9 mouse cellular contexts compared by ENCODE assay signal in the genomic region with DNA sequence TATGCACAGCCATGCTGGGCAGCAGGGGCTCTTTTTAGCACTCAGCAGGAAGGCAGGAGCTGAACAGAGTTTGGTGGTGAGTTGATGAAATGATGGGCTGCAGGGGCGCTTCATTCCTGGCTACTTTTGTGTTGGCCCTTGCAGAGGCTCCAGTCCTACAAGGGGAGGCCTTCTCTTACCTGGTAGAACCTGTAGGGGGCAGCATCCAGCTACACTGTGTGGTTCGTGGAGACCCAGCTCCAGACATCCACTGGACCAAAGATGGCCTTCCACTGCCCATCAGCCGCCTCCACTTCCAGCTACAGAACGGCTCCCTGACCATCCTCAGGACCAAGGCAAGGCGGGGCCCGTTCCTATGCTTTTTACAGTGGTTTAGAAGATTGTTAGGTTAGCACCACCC. TPM values are rescaled to one million over a fixed set of nuclear protein-coding genes. Genes with fewer than 3 reads are reported as not detected.
A peak's percentile ranks its signal among the peaks of the same experiment; 100 is the strongest.
DNase-seq lines count a peak whose midpoint lies in the region; ATAC-seq and TF ChIP-seq lines count a peak whose summit lies in the region.
"Had no signal": no experiment of that assay in that cellular context is flagged by ENCODE, and none has a peak within 500 bp of the region (broad histone marks: within the 10 kb centered on the region; RNA-seq: fewer than 3 reads in every experiment).

No protein-coding gene starts in this region.

- no peak overlapping the region for H3K9ac ChIP-seq in midbrain, embryonic 13.5 days (replicated peaks)
- H3K9ac ChIP-seq in liver, adult 2 months (ENCODE audit: low read depth, low read length) = no peak overlapping the region
- H3K9ac ChIP-seq: heart, embryonic 13.5 days had no signal

- no peak for TF ChIP-seq POLR2A in cerebellum, adult 2 months (IDR thresholded peaks at IDR 0.05; ENCODE audit: borderline replicate concordance, insufficient read depth, low read length)
- TF ChIP-seq POLR2A in liver, adult 2 months (IDR thresholded peaks at IDR 0.05; ENCODE audit: extremely low read depth, insufficient read depth, low read length) = no peak

- H3K4me2 ChIP-seq in midbrain, embryonic 13.5 days (replicated peaks) = no peak overlapping the region
- H3K4me2 ChIP-seq: heart, embryonic 13.5 days had no signal

- TF ChIP-seq CTCF in cerebellum, adult 2 months (IDR thresholded peaks at IDR 0.05; ENCODE audit: borderline replicate concordance, insufficient read depth, low read depth, low read length) = peak; percentile 55
- peak; percentile 90 for TF ChIP-seq CTCF in liver, adult 2 months (IDR thresholded peaks at IDR 0.05; ENCODE audit: low read depth, low read length)

- no peak for ATAC-seq in midbrain, embryonic 13.5 days

- no peaks in the 10 kb centered on the region for H3K36me3 ChIP-seq in midbrain, embryonic 10.5 days
- no peaks in the 10 kb centered on the region for H3K36me3 ChIP-seq in midbrain, embryonic 13.5 days
- H3K36me3 ChIP-seq in liver, adult 2 months (ENCODE audit: control insufficient read depth, insufficient read depth, low read length) = no peaks in the 10 kb centered on the region
- H3K36me3 ChIP-seq: heart, embryonic 13.5 days had no signal

- no peak overlapping the region for H3K4me3 ChIP-seq in cerebellum, adult 2 months (replicated peaks; ENCODE audit: insufficient read depth, low read depth, low read length)
- H3K4me3 ChIP-seq in midbrain, embryonic 10.5 days = no peak overlapping the region
- H3K4me3 ChIP-seq in midbrain, embryonic 13.5 days (replicated peaks) = no peak overlapping the region
- H3K4me3 ChIP-seq in liver, adult 2 months (ENCODE audit: insufficient read depth, low read depth, low read length) = no peak overlapping the region
- H3K4me3 ChIP-seq: heart, embryonic 13.5 days had no signal

- WGBS in cerebellum, adult 2 months = 44% methylated on average over 6 of the region's 6 CpGs
- 44% methylated on average over 6 of the region's 6 CpGs for WGBS in midbrain, embryonic 10.5 days
- 35% methylated on average over 6 of the region's 6 CpGs for WGBS in midbrain, embryonic 13.5 days
- WGBS in liver, adult 2 months = 36% methylated on average over 6 of the region's 6 CpGs

- DNase-seq in cerebellum, adult 2 months = peak; percentile 18 to 26
- no peak for DNase-seq in cerebellum, adult 11-12 months
- peak; percentile 59 for DNase-seq in midbrain, embryonic 10.5 days (ENCODE audit: low spot score)
- DNase-seq in adrenal gland, adult 2 months = peak; percentile 62
- peak; percentile 52 for DNase-seq in forelimb bud, embryonic 11.5 days (ENCODE audit: low read depth, low spot score)
- peak; percentile 45 for DNase-seq in liver, adult 2 months (ENCODE audit: extremely low read depth, low read depth, low spot score)
- peak; percentile 86 for DNase-seq in retina, embryonic 14.5 days (ENCODE audit: low spot score)

- H3K27ac ChIP-seq in cerebellum, adult 2 months (ENCODE audit: insufficient read depth, low read length) = no peak overlapping the region
- no peak overlapping the region for H3K27ac ChIP-seq in midbrain, embryonic 10.5 days (replicated peaks)
- H3K27ac ChIP-seq in midbrain, embryonic 13.5 days = no peak overlapping the region
- H3K27ac ChIP-seq in liver, adult 2 months (replicated peaks; ENCODE audit: insufficient read depth, low read depth, low read length) = no peak overlapping the region
- H3K27ac ChIP-seq: heart, embryonic 13.5 days had no signal

- no peaks in the 10 kb centered on the region for H3K79me2 ChIP-seq in liver, adult 2 months (ENCODE audit: control insufficient read depth, insufficient read depth, low read length)

- no peaks in the 10 kb centered on the region for H3K4me1 ChIP-seq in cerebellum, adult 2 months (ENCODE audit: control insufficient read depth, insufficient read depth, low read length)
- H3K4me1 ChIP-seq in midbrain, embryonic 10.5 days = peaks cover 4% of the 10 kb centered on the region; the same call in 1 of the 2 replicates
- no peaks in the 10 kb centered on the region for H3K4me1 ChIP-seq in midbrain, embryonic 13.5 days (replicated peaks)
- H3K4me1 ChIP-seq in liver, adult 2 months (ENCODE audit: control insufficient read depth, insufficient read depth, low read length) = no peaks in the 10 kb centered on the region

- no peaks in the 10 kb centered on the region for H3K9me3 ChIP-seq in midbrain, embryonic 10.5 days (replicated peaks)
- H3K9me3 ChIP-seq in midbrain, embryonic 13.5 days = no peaks in the 10 kb centered on the region
- H3K9me3 ChIP-seq: heart, embryonic 13.5 days had no signal

- no peaks in the 10 kb centered on the region for H3K27me3 ChIP-seq in cerebellum, adult 2 months (ENCODE audit: control insufficient read depth, insufficient read depth, low read length)
- 0 out of 2 replicates have a peak, but pooled peaks cover 2% of the 10 kb centered on the region for H3K27me3 ChIP-seq in midbrain, embryonic 10.5 days (ENCODE audit: low read depth, poor library complexity, severe bottlenecking)
- no peaks in the 10 kb centered on the region for H3K27me3 ChIP-seq in midbrain, embryonic 13.5 days
- H3K27me3 ChIP-seq in liver, adult 2 months (ENCODE audit: control insufficient read depth, insufficient read depth, low read length) = no peaks in the 10 kb centered on the region

RNA-seq across cellular contexts. Expression of a gene that starts 34.4 kb away (rescaled TPM):
- 27.4 and 29.9 TPM in 2 replicates for polyA plus RNA-seq in cerebellum, adult 2 months (2012; rRNA removed)
- 11.4 and 13.3 TPM in 2 replicates for polyA plus RNA-seq in midbrain, embryonic 10.5 days (2016; fragmentation: Nextera tagmentation; extraction: Ambion mirVana)
- 10.5 and 12.1 TPM in 2 replicates for polyA plus RNA-seq in midbrain, embryonic 13.5 days (2015; fragmentation: Nextera tagmentation; extraction: Ambion mirVana)
- 10 to 100 TPM; 24.4 to 31.6 TPM for total RNA-seq in adrenal gland, adult 2 months (2021)
- polyA plus RNA-seq in adrenal gland, adult 2 months (2012; rRNA removed) = 3.9 and 4.0 TPM in 2 replicates
- 3,064 and 4,344 TPM in 2 replicates for total RNA-seq in liver, adult 2 months (2014; rRNA removed)
- polyA plus RNA-seq in liver, adult 2 months (2012; rRNA removed) = 3,470 and 3,993 TPM in 2 replicates

Comparison
In these comparisons a context has a peak if more than half of its experiments do, and no peak if none do; other contexts are left out.
1. RNA of a gene that starts 34.4 kb away (polyA plus RNA-seq): 3,470 to 3,993 TPM in liver, adult 2 months; 27.4 to 29.9 TPM in cerebellum, adult 2 months, 11.4 to 13.3 TPM in midbrain, embryonic 10.5 days, 10.5 to 12.1 TPM in midbrain, embryonic 13.5 days and 3.9 to 4.0 TPM in adrenal gland, adult 2 months; every median in the first group is over 100 times any median in the second.